Mouse (Mus musculus) gonadal fat pad, adult 2 months (tissue): ENCODE data around the gene Kremen2. TPM values are rescaled to one million over a fixed set of nuclear protein-coding genes. Genes with fewer than 3 reads are reported as not detected.

ENCODE experiments used
- DNase-seq: peaks from one replicate; pipeline ENCODE4 v3.0.0-alpha.2; 2012; ENCODE audit warnings: low read depth
- polyA plus RNA-seq: library from polyadenylated mRNA; depleted of rRNA; stranded (reverse); fragments of >200 nt; gene quantifications from 2 replicates; pipeline ENCODE4 v1.2.3, GENCODE M21; 2012

The Kremen2 gene
- polyA plus RNA-seq, 1 experiment, result 0.43 TPM

DNA sequence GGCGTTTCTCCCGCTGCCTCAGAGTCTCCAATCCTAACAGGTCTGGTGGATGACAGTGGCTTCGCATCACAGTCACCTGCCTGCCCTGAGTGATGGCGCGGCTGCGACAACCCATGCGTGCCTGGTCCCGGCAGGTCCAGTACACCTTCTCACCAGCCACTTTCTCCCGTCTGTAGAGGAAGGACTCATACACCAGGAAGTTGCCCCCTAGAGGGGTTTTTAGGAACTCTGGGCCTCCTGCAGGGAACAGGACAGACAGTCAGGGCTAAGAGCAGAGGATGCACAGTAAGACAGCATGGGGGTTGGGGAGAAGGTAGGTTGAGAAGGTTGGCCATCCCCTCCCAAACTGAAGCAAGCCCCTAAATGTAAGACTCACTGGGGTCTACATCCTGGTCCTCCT lies 14.6 kb upstream of the Kremen2 start:
- no peak for DNase-seq

DNA sequence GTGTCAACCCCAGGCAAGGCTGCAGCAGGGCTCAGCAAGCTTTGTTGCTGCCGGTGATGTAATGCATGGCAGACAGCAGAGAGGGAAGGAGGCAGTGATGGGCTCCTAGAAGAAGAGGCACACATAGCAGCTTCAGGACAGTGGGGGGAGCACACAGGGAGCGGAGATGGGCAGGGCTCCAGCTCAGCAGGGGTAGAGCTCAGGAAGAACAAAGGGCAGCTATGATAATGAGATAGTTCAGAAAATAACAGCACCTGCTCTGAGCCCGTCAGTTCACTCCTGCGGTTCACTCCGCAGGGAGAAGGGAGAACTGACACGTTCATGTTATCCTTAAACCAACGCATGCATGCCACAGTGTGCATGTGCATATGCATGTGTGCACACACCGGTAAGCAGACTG lies 13.2 kb upstream of the Kremen2 start:
- DNase-seq, result no peak

DNA sequence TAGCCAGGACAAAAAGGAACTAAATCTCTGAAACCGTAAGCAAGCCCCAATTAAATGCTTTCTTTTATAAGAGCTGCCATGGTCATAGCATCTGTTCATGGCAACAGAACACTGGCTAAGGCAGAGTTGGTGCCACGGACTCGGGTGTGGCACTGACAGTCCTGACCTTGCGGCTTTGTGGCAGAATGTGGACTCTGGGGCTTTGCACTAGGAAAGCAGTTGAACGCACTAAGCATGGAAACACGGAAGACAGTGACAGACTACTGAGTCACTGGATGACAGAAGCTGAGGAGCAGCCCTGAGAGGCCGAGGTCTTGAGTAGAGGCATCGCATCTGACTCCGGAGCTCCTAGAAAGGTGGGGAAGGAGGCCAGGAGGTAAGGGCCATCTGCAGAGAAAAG lies 11.9 kb upstream of the Kremen2 start:
- no peak for DNase-seq

DNA sequence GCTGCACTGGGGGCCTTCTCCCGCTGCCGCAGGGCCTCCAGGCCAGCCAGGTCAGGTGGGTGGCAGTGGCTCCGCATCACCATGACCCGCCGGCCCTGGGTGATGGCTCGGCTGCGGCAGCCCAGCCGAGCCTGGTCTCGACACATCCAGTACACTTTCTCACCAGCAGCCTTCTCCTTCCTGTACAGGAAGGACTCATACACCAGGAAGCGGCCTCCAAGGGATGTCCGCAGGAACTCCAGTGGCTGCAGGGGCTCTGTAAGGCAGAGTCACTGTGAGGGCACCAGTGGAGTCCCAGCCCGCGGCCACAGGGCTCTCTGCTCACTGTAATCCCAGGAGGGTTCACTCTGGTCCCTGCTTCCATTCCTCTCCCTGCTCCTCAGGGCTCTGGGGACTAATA lies 10.1 kb upstream of the Kremen2 start:
- no peak for DNase-seq

DNA sequence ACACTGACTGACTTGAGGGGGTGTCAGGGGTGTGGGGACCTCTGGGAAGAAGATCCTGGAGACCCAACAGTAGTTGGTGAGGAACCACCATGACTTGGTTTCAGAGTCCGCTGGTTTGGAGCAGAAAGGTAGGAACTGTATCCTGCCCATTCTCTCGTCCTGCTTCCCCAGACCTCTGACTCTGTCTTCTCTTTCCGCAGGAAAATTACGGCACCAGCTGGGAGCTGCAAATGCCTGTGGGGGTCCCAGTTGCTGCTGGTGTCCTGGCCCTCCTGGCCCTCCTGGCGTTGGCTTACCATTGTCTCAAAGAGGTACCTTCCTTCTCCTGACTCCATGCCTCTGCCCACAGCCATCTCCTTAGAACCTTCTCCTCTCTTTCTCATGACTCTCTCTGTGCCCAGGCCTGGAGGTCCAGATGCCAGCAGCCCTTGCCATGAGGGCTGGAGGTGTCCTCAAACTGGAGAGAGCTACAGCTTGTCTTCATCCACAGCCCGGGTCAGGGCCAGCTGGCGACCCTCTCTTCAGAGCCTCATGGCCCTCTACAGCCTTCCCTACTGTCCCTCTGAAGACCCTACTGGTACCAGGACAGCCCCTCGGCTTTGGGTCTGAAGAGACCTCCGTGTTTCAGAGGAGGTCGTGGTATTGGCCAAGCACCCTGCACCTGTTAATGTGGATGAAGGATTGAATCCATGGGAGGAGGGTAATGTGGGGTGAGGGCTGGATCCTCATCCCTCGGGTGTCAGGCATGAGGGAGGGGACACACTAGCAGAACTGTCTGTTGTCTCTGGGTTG lies 4.0 kb upstream of the Kremen2 start:
- no peak for DNase-seq

DNA sequence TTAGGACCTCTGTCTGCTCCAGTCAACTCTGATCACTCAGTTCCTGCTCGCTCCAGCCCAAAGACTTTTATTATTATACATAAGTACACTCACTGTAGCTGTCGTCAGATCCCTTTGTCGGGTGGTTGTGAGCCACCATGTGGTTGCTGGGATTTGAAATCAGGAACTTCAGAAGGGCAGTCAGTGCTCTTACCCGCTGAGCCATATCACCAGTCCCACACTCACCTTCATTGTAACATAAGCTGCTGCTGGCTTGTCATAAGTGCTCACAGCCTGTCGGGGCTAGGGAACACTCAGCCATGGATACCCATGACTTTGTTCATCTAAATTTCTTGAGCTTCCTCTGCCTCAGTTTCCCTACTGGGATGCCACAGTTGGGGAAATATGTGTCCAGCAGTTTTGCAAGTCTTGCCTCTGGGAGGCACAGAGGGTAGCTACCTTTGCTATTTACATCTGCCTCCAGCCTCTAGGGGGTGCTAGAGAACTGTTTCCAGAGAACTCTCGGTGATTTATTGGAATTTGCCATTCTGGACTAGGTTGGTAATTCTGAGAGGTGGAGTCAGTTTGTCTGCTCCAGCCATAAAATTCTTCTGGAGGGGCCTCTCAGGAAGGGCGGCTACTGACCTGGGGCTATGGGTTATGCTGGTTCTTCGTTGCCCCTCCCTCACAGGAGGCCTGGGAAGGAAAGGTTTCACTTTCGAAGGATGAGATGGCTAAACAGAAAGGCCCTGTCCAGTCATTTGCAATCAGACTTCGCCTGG lies 3.2 kb upstream of the Kremen2 start:
- no peak for DNase-seq

DNA sequence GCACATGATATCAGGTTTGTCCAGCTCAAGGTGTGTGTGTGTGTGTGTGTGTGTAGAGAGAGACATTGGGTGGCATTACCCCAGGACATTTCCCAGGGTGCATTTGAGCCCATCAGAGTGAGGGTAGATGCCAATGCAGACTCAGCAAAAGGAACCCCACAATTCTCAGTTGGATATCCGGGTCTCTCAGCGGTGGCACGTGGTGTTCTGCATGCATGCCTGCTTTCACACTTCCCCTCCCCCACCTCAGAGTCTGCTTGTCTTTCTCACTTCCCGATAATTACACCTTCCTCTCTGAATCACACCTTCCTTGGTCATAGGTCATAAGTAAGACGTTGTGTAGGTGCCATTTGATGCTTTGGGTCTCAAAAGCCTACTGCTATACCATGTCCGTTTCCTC lies 2.4 kb upstream of the Kremen2 start:
- DNase-seq, result no peak

DNA sequence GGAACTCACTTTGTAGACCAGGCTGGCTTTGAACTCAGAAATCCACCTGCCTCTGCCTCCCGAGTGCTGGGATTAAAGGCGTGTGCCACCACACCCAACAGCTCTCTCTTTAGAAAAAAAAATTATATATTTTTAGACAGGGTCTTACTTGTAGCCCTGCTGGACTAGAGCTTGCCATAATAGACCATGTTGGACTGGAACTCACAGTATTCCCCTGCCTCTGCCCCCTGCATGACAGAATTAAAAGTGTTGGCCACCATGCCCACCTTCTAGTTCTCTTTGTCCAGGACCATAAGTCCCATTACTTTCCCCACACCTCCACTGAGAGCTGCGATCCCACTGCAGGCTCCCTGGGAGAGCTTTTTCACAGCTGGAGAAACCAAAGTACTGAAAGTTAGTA lies 1.8 kb upstream of the Kremen2 start:
- no peak for DNase-seq

DNA sequence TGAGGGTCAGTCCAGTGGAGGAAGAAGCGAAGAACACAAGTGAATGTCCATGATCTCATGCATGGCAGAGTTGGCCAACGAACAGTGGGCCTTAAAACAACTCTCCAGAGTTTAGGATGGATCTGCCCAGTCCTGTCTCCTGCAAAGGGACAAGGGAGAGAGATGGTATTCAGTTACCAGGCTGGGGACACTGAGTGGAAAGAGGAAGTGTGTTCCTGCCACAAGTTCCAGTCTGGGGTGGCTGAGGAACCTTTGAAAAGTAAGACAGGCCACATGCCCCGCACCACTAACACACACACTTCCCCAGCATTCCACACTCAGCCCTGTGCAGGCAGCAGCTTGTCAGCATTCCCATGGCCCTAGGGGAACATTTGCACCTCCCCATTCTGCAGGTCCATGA lies 1.1 kb upstream of the Kremen2 start:
- DNase-seq, result no peak

DNA sequence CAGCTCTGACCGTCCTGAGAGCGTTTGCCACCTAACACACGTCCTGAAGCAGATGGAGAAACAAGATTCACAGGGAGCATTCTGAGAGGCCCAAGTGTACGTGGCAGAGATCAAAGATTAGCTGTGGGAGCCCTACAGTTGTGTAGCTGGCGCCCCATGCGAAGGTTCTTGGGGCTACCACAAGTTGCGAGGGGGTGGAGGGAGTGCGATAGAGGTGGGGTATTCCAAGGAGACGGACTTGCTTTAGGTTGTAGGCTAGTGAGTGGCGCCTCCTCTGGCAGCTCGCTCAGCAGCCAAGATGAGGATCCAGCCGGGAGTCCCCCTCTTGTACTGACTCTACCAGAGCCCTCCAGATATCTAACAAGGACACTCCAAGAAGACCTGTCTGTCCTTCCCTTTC lies 678 bp upstream of the Kremen2 start:
- DNase-seq, result no peak

DNA sequence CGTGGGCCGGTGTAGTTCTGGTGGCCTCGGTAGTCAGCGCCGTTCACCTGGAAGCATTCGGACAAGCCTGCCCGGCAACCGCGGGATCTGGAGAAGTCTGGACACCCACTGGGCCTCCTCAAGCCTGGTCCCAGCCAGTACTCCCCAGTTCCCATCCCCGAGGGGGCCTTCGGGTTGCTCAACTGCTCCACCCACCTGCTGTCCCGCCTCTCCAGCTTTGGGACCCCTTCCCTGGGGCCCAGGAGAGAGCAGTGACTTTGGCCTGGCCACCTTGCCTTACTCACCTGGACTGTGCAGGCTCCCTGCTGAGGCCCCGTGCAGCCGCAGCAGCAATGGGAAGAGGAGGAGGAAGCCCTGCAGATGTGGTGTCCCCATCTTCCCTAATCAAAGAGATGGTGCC lies 982 bp downstream of the Kremen2 start:
- DNase-seq, result no peak

DNA sequence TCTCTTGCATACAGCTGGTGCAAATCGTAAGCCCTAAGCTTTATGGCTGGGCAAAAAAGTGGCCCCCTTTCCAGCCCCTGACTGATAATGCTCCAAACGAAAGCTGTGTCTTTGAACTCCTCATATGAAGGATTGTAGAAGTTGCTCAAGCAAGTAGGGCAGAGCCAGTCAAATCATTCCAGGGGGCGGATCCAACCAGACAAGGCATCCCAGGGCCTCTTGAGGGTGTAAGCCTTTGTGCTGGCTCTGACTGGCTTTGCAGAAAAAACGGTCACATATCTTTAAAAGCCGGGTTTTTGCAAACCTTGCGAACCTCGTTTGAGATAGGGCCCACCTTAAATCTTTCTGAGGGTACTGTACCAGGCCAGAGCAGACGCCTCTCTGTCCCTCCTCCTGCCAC lies 1.6 kb downstream of the Kremen2 start:
- DNase-seq, result no peak

DNA sequence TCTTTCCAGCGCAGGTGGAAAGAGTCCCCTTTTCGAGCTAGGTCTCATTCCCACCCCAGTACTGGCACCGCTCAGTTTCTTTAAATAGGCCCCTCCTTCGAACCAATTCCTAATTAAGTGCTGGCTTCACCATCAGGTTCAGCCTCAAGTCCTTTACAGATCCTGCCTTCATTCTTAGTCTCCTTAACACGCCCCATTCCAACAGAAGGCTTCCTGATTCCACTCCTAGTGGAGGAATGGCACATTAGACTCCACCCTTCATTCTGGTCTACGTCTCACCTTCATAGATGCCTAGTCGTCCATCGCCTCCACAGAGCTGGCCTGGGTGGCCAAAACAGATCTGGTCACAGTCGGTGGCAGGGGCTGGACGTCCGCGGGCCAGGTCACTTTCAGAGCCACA lies 2.7 kb downstream of the Kremen2 start:
- no peak for DNase-seq

DNA sequence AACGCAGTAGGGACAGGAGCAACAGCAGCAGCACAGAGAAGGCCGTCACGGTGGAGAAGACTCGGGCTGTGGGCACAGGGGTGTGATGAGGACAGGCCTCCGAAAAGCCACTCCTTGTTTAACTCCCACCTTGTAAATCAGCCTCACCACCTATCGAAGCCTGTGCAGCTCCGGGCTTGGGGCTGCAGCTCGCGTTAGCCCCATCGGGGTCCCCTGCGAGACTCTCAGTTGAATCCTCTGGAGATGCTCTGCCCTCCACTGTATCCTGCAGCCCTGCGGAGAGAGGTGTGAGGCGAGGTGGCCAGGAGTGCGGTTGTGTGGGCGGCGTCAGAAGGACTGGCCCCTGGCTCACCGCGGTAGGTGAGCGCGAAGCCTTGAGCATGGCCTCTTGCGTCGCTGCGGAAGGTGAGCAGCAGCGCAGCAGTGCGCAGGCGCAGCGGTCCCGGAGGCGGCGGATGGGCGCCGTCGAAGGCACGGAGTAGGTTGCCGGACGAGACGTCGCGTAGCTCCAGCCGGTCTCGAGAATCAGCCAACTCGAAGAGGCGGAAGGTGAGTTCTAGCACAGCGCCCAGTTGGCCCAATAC lies 3.3 kb downstream of the Kremen2 start:
- DNase-seq, result no peak

DNA sequence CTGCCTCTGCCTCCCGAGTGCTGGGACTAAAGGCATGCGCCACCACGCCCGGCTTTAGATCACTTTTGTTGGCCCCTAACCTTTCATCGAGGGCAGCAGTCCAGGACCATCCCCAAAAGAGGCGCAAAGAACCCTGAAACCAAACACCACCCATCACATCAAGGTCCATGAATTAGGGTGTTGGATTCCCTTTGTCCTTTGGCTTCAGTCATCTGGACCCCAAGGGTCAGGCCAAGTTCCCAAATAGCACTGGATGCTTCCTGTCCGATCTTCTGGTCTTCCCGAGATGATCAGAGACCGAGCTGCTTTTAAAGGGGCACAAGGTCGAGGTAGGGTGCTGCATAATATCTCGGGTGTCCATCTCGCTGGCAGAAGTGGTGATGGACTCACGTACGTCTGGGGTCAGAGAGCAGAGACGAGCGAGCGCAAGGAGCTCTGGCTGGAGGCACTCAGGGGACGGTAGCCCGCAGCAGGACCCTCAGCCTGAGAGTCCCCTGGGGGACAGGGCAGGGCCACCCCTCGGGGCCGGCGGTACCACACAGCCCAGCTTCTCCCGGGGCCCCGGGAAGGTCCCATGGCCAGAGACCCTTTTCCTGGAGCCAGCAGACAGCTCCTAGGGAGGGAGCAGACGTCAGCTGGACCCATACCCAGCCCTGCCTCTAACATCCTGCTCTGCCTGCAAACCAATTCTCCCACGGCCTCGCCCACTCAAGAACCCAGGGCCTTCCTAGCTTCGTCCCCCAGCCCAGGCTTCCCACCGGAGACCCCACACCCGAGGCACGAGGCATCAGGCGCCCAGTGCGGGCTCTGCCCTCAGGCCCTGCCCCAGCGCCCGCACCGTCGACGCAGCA lies 4.0 kb downstream of the Kremen2 start:
- DNase-seq, result no peak

DNA sequence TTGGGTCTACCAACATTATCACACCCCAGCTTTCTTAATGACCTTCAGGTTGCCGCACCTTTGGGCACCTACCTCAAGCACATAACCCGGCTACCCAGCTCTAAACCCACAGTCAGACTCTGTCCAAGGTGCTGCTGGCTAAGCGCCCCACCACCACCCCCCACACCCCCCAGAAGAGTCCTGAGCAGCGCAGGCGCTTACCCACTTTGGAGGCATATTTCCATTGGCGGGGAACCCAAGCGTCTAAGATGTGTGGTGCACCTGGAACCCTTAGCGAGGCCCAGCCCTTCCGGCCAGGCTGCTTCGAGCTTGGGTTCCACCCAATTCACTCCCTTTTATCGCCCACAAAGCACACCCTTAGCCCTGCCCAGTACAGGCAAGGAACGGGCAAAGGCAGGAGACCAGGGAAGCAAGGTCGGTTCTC lies 5.0 kb downstream of the Kremen2 start, which contains the start of gene Paqr4:
Gene Paqr4, minus strand, starts transcription at position 270 of the 424 bp plus-strand sequence.
- no peak for DNase-seq

DNA sequence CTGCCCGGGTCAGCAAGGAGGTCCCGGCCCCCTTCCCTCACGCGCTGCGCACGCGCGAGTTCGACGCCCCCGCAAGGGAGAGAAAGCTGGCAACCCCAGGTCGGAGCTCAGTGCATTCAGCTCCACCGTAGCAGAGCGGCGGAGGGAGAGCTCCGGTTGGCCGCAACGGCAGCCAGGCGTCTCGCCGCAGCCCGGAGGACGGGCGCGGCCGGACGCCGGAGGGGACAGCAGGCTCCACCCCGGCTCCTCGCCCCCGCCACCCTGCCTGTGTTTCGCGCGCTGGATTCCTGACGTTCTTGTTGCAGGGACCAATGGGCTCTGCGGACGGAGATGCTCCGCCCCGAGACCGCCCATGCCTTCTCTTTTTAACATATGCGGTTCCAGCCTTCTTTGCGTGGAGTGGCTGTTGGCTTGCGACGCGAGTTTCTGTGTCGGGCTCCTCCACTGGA lies 5.5 kb downstream of the Kremen2 start:
- DNase-seq, result peak; percentile 54

DNA sequence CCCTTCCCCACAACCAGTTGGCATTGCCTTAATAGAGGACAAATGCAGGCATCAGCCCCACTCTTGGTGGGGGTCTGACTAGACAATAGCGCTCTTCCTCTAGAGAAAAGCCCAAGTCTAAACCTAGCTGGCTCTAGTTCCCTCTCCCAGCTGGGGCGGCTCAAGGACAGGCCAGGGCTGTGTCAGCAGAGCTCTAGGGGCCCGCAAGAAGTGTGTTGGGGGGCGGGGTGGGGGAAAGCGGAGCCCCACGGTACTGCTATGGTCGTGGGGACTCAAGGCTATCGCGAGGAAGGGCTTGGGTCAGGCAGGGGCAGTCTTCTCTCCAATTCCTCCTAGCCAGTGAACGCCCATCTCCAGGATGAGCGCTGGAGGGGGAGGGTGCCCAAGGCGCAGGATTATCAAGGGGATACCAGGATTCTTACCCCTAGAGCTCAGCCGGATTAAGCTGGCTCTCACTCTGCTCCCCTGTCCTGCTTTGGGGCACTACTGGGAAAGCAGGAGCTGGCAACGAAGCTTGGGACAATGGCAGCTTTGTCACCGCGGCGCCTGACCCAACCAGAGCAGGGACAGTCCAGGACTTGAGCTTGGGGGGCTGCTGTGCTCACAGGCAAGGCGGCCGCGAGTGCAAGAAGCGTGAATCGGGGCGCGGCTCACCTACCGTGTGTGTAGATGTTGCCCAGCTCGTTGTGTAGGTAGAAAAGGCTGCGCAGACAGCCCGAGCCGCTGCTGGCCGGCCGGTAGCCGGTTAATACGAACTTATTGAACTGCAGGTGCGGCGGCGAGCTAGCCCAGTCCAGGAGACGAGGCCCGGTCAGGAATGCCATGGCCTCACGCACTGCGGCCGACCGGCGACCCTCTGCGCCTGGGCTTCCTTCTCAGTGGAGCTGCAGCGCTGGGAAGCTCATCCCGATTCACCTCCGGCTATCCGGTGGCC lies 6.2 kb downstream of the Kremen2 start:
- no peak for DNase-seq

DNA sequence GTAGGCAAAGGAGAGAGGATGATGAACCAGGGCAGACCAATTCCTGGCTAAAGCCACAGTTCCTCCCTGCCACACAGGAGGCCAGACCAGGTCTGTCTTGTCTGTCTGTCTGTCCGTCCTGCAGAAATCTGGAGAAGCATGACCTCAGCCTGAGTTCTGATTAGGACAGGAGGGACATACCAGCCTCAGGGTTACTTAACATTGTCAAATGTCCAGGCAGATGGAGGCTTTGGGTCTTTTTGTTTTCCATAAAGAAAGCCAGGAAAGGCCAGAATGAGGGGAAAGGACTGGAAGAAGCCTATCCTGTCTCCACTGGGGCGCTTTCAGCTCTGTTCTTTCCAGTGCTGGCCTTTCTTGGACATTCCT lies 6.8 kb downstream of the Kremen2 start:
- no peak for DNase-seq

DNA sequence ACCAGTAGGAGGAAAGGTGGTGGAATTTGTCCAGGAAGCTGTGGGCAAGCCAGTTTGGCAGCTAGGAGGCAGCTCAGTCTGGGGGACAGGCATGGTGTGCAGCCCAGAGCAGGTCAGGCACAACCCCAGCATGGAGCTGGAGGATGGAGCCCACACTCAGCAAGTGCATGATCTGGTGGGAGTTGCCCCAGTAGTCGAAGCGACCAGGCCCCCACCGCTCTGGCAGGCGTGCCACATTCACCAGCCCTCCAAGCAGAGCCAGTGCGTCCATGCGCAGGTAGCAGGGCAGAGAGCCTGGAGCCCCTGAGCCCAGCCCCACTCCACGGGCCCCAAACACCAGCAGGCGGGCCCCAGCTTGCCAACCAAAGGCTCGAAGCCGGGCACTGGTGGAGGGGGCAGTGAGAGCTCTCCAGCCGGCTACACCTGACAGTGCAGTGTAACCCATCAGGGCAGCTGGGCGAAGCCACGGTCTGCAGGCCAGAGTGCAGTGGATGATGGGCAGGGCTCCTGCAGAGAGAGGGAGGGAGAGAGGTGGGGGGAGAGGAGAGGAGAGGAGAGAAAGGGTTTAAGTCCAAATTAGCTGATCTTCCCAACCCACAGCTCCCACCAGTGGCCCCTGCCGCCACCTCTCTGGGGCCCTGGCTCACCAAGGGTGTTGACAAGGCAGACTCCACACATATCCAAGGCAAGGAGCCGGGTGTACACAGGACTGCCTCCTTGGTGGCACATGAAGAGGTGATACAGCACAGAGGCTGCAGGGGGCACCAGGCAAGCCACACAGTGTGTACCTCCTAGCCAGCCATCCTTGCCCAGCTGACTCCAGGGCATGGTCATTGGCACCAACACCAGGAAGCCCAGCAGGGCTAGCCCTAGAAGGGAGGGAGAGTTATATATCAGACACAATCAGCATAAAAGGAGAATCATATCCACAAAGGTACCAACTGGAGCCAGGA lies 7.9 kb downstream of the Kremen2 start:
- DNase-seq, result no peak
